Comparison of ENCODE assay signal across 21 mouse cellular contexts in genomic region chr12:46405674-46406073, GRCm38 (mm10).
A peak's percentile ranks its signal among the peaks of the same experiment; 100 is the strongest.
DNase-seq lines count a peak whose midpoint lies in the region; ATAC-seq and TF ChIP-seq lines count a peak whose summit lies in the region.
"Had no signal": no experiment of that assay in that cellular context is flagged by ENCODE, and none has a peak within 500 bp of the region (broad histone marks: within the 10 kb centered on the region; RNA-seq: fewer than 3 reads in every experiment).

No protein-coding gene starts in this region.

- no peaks in the 10 kb centered on the region for H3K4me1 ChIP-seq in heart, embryonic 11.5 days (ENCODE audit: control insufficient read depth, insufficient read depth, low read length)
- no peaks in the 10 kb centered on the region for H3K4me1 ChIP-seq in heart, adult 2 months (ENCODE audit: control insufficient read depth, insufficient read depth, low read length)
- H3K4me1 ChIP-seq in midbrain, embryonic 11.5 days (ENCODE audit: control insufficient read depth, insufficient read depth, low read length): no peaks in the 10 kb centered on the region
- no peaks in the 10 kb centered on the region for H3K4me1 ChIP-seq in midbrain, postnatal 0 days (ENCODE audit: insufficient read depth, low read length)
- no peaks in the 10 kb centered on the region for H3K4me1 ChIP-seq in embryonic facial prominence, embryonic 12.5 days
- H3K4me1 ChIP-seq in liver, embryonic 14.5 days (replicated peaks; ENCODE audit: control insufficient read depth in 2 of 2, insufficient read depth in 2 of 2, low read length in 1 of 2): no peaks in the 10 kb centered on the region
- no peaks in the 10 kb centered on the region for H3K4me1 ChIP-seq in thymus, adult 2 months (replicated peaks; ENCODE audit: control insufficient read depth, insufficient read depth, low read length)
- H3K4me1 ChIP-seq: hindbrain, embryonic 12.5 days; kidney, embryonic 15.5 days had no signal

- DNase-seq in heart, adult 2 months: no peak
- DNase-seq in midbrain, embryonic 11.5 days (ENCODE audit: low spot score, missing footprints): no peak
- no peak for DNase-seq in midbrain, postnatal 0 days (ENCODE audit: low spot score)
- no peak for DNase-seq in liver, embryonic 14.5 days (ENCODE audit: low read depth in 3 of 3, low spot score in 3 of 3)
- DNase-seq in thymus, adult 2 months: no peak
- DNase-seq in gastrocnemius, postnatal 10 days: no peak
- DNase-seq: adrenal gland, postnatal 25 days; cerebellum, adult 8-10 months; cerebellum, postnatal 36 days; gastrocnemius, postnatal 14 days; heart, adult 18-20 months; kidney, adult 11 months; kidney, postnatal 36 days; layer of hippocampus, postnatal 36 days; lung, postnatal 10 days had no signal

- H3K4me3 ChIP-seq in heart, embryonic 11.5 days (ENCODE audit: low read depth, low read length): no peak overlapping the region
- no peak overlapping the region for H3K4me3 ChIP-seq in heart, adult 2 months
- H3K4me3 ChIP-seq in midbrain, embryonic 11.5 days (ENCODE audit: low read depth, low read length): no peak overlapping the region
- no peak overlapping the region for H3K4me3 ChIP-seq in midbrain, postnatal 0 days (ENCODE audit: low read depth, low read length)
- no peak overlapping the region for H3K4me3 ChIP-seq in embryonic facial prominence, embryonic 12.5 days
- no peak overlapping the region for H3K4me3 ChIP-seq in liver, embryonic 14.5 days (ENCODE audit: insufficient read depth in 1 of 2, low read depth in 2 of 2, low read length in 2 of 2)
- H3K4me3 ChIP-seq in thymus, adult 2 months (ENCODE audit: control insufficient read depth, insufficient read depth, low read length): no peak overlapping the region
- H3K4me3 ChIP-seq: hindbrain, embryonic 12.5 days; kidney, embryonic 15.5 days had no signal

- TF ChIP-seq CTCF in heart, adult 2 months (IDR thresholded peaks at IDR 0.05): no peak
- TF ChIP-seq CTCF in midbrain, postnatal 0 days (IDR thresholded peaks at IDR 0.05): no peak
- TF ChIP-seq CTCF in liver, embryonic 14.5 days (IDR thresholded peaks at IDR 0.05; ENCODE audit: low read depth): no peak
- no peak for TF ChIP-seq CTCF in thymus, adult 2 months (IDR thresholded peaks at IDR 0.05; ENCODE audit: borderline replicate concordance, control insufficient read depth, extremely low read depth, insufficient read depth, low read length, poor library complexity)

- H3K27ac ChIP-seq in heart, embryonic 11.5 days (ENCODE audit: low read depth, low read length): peak overlapping the region; percentile 84
- H3K27ac ChIP-seq in heart, adult 2 months: no peak overlapping the region
- H3K27ac ChIP-seq in midbrain, embryonic 11.5 days (ENCODE audit: low read depth, low read length): no peak overlapping the region
- H3K27ac ChIP-seq in midbrain, postnatal 0 days (ENCODE audit: low read depth, low read length): no peak overlapping the region
- no peak overlapping the region for H3K27ac ChIP-seq in embryonic facial prominence, embryonic 12.5 days
- no peak overlapping the region for H3K27ac ChIP-seq in liver, embryonic 14.5 days
- H3K27ac ChIP-seq in thymus, adult 2 months (ENCODE audit: control insufficient read depth, insufficient read depth, low read length): no peak overlapping the region
- H3K27ac ChIP-seq: hindbrain, embryonic 12.5 days; kidney, embryonic 15.5 days; stomach, postnatal 0 days had no signal

- 0 out of 2 replicates have a peak overlapping the region, but pooled peaks have one; percentile 16 for H3K9ac ChIP-seq in heart, embryonic 11.5 days (ENCODE audit: low read depth, low read length)
- H3K9ac ChIP-seq in heart, adult 2 months (ENCODE audit: low read depth, low read length): no peak overlapping the region
- no peak overlapping the region for H3K9ac ChIP-seq in midbrain, embryonic 11.5 days (ENCODE audit: low read length)
- H3K9ac ChIP-seq in midbrain, postnatal 0 days (replicated peaks; ENCODE audit: low read length, poor library complexity, severe bottlenecking): no peak overlapping the region
- no peak overlapping the region for H3K9ac ChIP-seq in embryonic facial prominence, embryonic 12.5 days
- H3K9ac ChIP-seq in liver, embryonic 14.5 days (replicated peaks): no peak overlapping the region
- H3K9ac ChIP-seq: hindbrain, embryonic 12.5 days; kidney, embryonic 15.5 days had no signal

- H3K4me2 ChIP-seq in heart, embryonic 11.5 days: no peak overlapping the region
- no peak overlapping the region for H3K4me2 ChIP-seq in midbrain, embryonic 11.5 days
- H3K4me2 ChIP-seq in midbrain, postnatal 0 days (ENCODE audit: low read depth, low read length, poor library complexity, severe bottlenecking): no peak overlapping the region
- H3K4me2 ChIP-seq in embryonic facial prominence, embryonic 12.5 days (replicated peaks): no peak overlapping the region
- no peak overlapping the region for H3K4me2 ChIP-seq in liver, embryonic 14.5 days (ENCODE audit: low read depth)
- H3K4me2 ChIP-seq: hindbrain, embryonic 12.5 days; kidney, embryonic 15.5 days had no signal

- no peaks in the 10 kb centered on the region for H3K27me3 ChIP-seq in heart, embryonic 11.5 days (ENCODE audit: control insufficient read depth, insufficient read depth, low read length)
- H3K27me3 ChIP-seq in heart, adult 2 months (ENCODE audit: control insufficient read depth, insufficient read depth, low read length): no peaks in the 10 kb centered on the region
- no peaks in the 10 kb centered on the region for H3K27me3 ChIP-seq in midbrain, embryonic 11.5 days (ENCODE audit: control insufficient read depth, insufficient read depth, low read length)
- H3K27me3 ChIP-seq in midbrain, postnatal 0 days (ENCODE audit: insufficient read depth, low read length): no peaks in the 10 kb centered on the region
- no peaks in the 10 kb centered on the region; the same call in 1 of the 2 replicates for H3K27me3 ChIP-seq in embryonic facial prominence, embryonic 12.5 days
- no peaks in the 10 kb centered on the region for H3K27me3 ChIP-seq in liver, embryonic 14.5 days (ENCODE audit: control insufficient read depth, insufficient read depth, low read length)
- H3K27me3 ChIP-seq in thymus, adult 2 months (ENCODE audit: control insufficient read depth, insufficient read depth, low read length): no peaks in the 10 kb centered on the region
- H3K27me3 ChIP-seq: hindbrain, embryonic 12.5 days; kidney, embryonic 15.5 days had no signal

- no peaks in the 10 kb centered on the region for H3K36me3 ChIP-seq in heart, embryonic 11.5 days (ENCODE audit: control insufficient read depth, insufficient read depth, low read length)
- H3K36me3 ChIP-seq in heart, adult 2 months (ENCODE audit: control insufficient read depth, insufficient read depth, low read length): no peaks in the 10 kb centered on the region
- no peaks in the 10 kb centered on the region for H3K36me3 ChIP-seq in midbrain, embryonic 11.5 days (ENCODE audit: control insufficient read depth, insufficient read depth, low read length)
- no peaks in the 10 kb centered on the region for H3K36me3 ChIP-seq in midbrain, postnatal 0 days (ENCODE audit: insufficient read depth, low read length)
- no peaks in the 10 kb centered on the region for H3K36me3 ChIP-seq in embryonic facial prominence, embryonic 12.5 days
- no peaks in the 10 kb centered on the region for H3K36me3 ChIP-seq in liver, embryonic 14.5 days (replicated peaks; ENCODE audit: control insufficient read depth, insufficient read depth, low read depth)
- H3K36me3 ChIP-seq in thymus, adult 2 months (ENCODE audit: control insufficient read depth, insufficient read depth, low read length): no peaks in the 10 kb centered on the region
- H3K36me3 ChIP-seq: hindbrain, embryonic 12.5 days; kidney, embryonic 15.5 days had no signal

- TF ChIP-seq POLR2A in heart, adult 2 months (IDR thresholded peaks at IDR 0.05; ENCODE audit: insufficient read depth, low read depth, low read length): no peak
- no peak for TF ChIP-seq POLR2A in thymus, adult 2 months (IDR thresholded peaks at IDR 0.05; ENCODE audit: control insufficient read depth, extremely low read depth, insufficient read depth, low read length, poor library complexity)

- no peak for TF ChIP-seq EP300 in heart, adult 2 months (IDR thresholded peaks at IDR 0.05; ENCODE audit: insufficient read depth, low read depth, low read length)
- TF ChIP-seq EP300 in liver, embryonic 14.5 days (IDR thresholded peaks at IDR 0.05; ENCODE audit: low read depth): no peak

- ATAC-seq in heart, embryonic 11.5 days (replicated peaks; ENCODE audit: insufficient number of reproducible peaks, low FRiP score, low TSS enrichment): peak; percentile 99
- ATAC-seq in midbrain, embryonic 11.5 days (ENCODE audit: low FRiP score): peak; percentile 35; the same call in 1 of the 2 replicates
- no peak for ATAC-seq in midbrain, postnatal 0 days (ENCODE audit: low FRiP score)
- peak; percentile 52; the same call in 1 of the 2 replicates for ATAC-seq in embryonic facial prominence, embryonic 12.5 days (ENCODE audit: insufficient number of reproducible peaks, insufficient read depth, low FRiP score, low TSS enrichment)
- ATAC-seq in liver, embryonic 14.5 days (ENCODE audit: insufficient read depth): peak; percentile 79
- ATAC-seq: forebrain, embryonic 14.5 days had no signal

- H3K9me3 ChIP-seq in heart, embryonic 11.5 days (replicated peaks; ENCODE audit: control insufficient read depth, low read length): no peaks in the 10 kb centered on the region
- H3K9me3 ChIP-seq in midbrain, embryonic 11.5 days (ENCODE audit: control insufficient read depth, low read length): no peaks in the 10 kb centered on the region
- no peaks in the 10 kb centered on the region for H3K9me3 ChIP-seq in midbrain, postnatal 0 days (ENCODE audit: low read length)
- no peaks in the 10 kb centered on the region for H3K9me3 ChIP-seq in embryonic facial prominence, embryonic 12.5 days
- H3K9me3 ChIP-seq in liver, embryonic 14.5 days (ENCODE audit: control insufficient read depth, low read length): no peaks in the 10 kb centered on the region
- H3K9me3 ChIP-seq: hindbrain, embryonic 12.5 days; kidney, embryonic 15.5 days had no signal

- H3K79me2 ChIP-seq in heart, adult 2 months (replicated peaks; ENCODE audit: control insufficient read depth, insufficient read depth, low read length): no peaks in the 10 kb centered on the region

- intact Hi-C loops in heart, adult 2 months (cut with DNase I): no loop called here
